Mouse (Mus musculus) embryonic facial prominence, embryonic 11.5 days (tissue): ENCODE measurements around the gene Inafm2. TPM values are rescaled to one million over a fixed set of nuclear protein-coding genes. Genes with fewer than 3 reads are reported as not detected.

Experiments
- ATAC-seq: fragments of 200-750 bp; cut with Nextera tagmentation; replicated peaks from 2 replicates; pipeline ENCODE4 v1.8.0; 2017; ENCODE audit warnings: low read depth; ENCODE audit not compliant: insufficient number of reproducible peaks, low FRiP score, low TSS enrichment
- DNase-seq: peaks from one replicate; pipeline ENCODE4 v3.0.0-alpha.2; 2015; ENCODE audit warnings: low spot score
- H3K27ac ChIP-seq: fragments of 300-500 bp; sonication (generic); replicated peaks from 2 replicates; pipeline ENCODE4 v1.5.1; 2014; ENCODE audit warnings: mild to moderate bottlenecking, low read depth, low read length, control low read depth
- H3K27me3 ChIP-seq: fragments of 300-500 bp; sonication (generic); 2 replicates; pipeline ENCODE4 v1.6.1; 2014; ENCODE audit warnings: mild to moderate bottlenecking, low read length, moderate library complexity, mixed read lengths; ENCODE audit not compliant: control insufficient read depth, insufficient read depth
- H3K36me3 ChIP-seq: fragments of 300-500 bp; sonication (generic); replicated peaks from 2 replicates; pipeline ENCODE4 v1.6.1; 2014; ENCODE audit warnings: low read depth, mild to moderate bottlenecking, low read length, moderate library complexity, mixed read lengths; ENCODE audit not compliant: control insufficient read depth, insufficient read depth
- H3K4me1 ChIP-seq: fragments of 300-500 bp; sonication (generic); 2 replicates; pipeline ENCODE4 v1.6.1; 2014; ENCODE audit warnings: low read length, mixed read lengths; ENCODE audit not compliant: control insufficient read depth, insufficient read depth
- H3K4me2 ChIP-seq: fragments of 300-500 bp; sonication (generic); 2 replicates; pipeline ENCODE4 v1.6.1; 2014; ENCODE audit warnings: low read depth, mild to moderate bottlenecking, control low read depth, low read length, moderate library complexity
- H3K4me3 ChIP-seq: fragments of 300-500 bp; sonication (generic); 2 replicates; pipeline ENCODE4 v1.5.1; 2014; ENCODE audit warnings: low read depth, low read length, control low read depth
- H3K9ac ChIP-seq: fragments of 300-500 bp; sonication (generic); replicated peaks from 2 replicates; pipeline ENCODE4 v1.6.1; 2014; ENCODE audit warnings: mild to moderate bottlenecking, control low read depth, low read length
- H3K9me3 ChIP-seq: fragments of 300-500 bp; sonication (generic); replicated peaks from 2 replicates; pipeline ENCODE4 v1.6.1; 2016; ENCODE audit warnings: mild to moderate bottlenecking, low read length, inconsistent platforms, mixed read lengths; ENCODE audit not compliant: control insufficient read depth
- WGBS: fragments of 180-500 bp; shearing (Covaris S2); extraction: QIAGEN DNeasy Blood & Tissue Kit; methylation state at CpG from one replicate; pipeline ENCODE4 v1.1.7; 2014; 5-methylcytosine and 5-hydroxymethylcytosine counted together
- polyA plus RNA-seq: library from polyadenylated mRNA; unstranded; fragments of >200 nt; fragmentation: Nextera tagmentation; extraction: Ambion mirVana; gene quantifications from 2 replicates; pipeline ENCODE4 v1.2.1, GENCODE M21; 2014

The Inafm2 gene
- polyA plus RNA-seq, 1 experiment from 2014 or later: 25.8 TPM

- Histone ChIP-seq H3K4me1 (peaks cover 3% of the 10 kb centered on the region; the same call in 1 of the 2 replicates), H3K4me2 (no peak overlapping the region), H3K9me3 (no peaks in the 10 kb centered on the region), H3K27me3 (peaks cover 33% of the 10 kb centered on the region), H3K27ac (no peak overlapping the region), H3K36me3 (no peaks in the 10 kb centered on the region), H3K4me3 (no peak overlapping the region), H3K9ac (no peak overlapping the region)
- WGBS: 48% methylated on average over 4 of the region's 4 CpGs
- ATAC-seq: no peak
- no peak for DNase-seq
Measured at GRCm38 (mm10) chr2:118714230-118714629, 31.3 kb upstream of the Inafm2 start.

DNA sequence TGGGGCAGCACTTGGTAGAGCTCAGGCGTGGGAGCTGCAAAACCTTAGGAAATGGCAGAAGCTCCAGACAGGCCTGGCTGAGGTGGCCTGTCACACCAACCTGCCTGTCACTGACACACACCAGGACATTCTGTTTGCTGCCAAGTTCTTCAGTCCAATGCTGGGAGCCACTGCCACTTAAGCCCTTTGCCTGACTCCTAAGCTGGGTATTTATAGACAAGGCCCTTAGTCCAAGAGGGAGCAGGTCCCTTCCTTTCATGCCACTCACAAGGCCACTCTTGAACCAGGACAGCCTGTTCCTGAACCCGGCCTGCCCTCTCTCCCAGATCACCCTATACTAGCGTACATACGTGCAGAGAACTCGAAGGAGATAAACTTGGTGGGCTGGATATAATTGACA lies 28.9 kb upstream of the Inafm2 start:
- 85% methylated on average over 5 of the region's 5 CpGs for WGBS

DNA sequence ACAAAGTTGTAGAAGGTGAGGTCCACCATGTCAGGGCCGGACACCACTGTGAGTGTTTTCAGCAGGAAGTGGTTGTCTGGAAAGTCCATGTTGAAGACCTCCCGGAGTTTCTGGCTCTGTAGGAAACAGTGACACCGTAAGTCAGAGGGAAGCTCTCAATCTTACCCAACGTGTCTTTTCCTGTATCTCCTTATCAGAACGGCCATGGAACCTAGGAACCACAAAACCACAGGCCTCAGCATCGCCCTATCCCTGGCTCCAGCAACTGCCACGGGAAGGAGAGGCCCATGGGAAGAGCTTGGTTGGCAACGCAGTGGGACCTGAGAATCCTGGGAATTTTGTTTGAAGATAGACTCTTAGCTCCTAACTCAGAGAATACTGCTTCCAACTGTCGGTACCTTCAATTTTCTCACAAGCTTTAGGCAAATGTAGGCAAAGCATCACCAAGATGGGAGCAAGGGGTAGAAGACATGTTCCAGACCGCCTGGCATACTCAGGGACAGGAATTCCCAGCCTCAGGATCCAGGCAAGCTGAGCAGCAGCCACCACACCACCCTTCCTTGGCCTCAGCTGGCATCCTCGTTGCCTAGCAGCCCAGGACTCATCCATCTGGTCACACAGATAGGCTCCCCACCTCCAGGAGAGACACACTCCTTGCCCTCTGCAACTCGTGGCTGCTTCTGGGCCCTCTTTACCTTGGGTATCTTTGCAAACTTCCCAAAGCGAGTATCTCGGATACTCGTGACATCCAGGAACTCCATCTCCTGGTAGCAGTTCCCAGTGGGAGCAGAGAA lies 21.7 kb upstream of the Inafm2 start:
- Histone ChIP-seq H3K9me3 (no peaks in the 10 kb centered on the region), H3K4me2 (no peak overlapping the region), H3K4me1 (0 out of 2 replicates have a peak, but pooled peaks cover 4% of the 10 kb centered on the region), H3K9ac (no peak overlapping the region), H3K27me3 (no peaks in the 10 kb centered on the region), H3K4me3 (no peak overlapping the region), H3K27ac (no peak overlapping the region), H3K36me3 (no peaks in the 10 kb centered on the region)
- ATAC-seq (no peak), DNase-seq (no peak)
- WGBS: 85% methylated on average over 15 of the region's 15 CpGs

More for the DNA sequence above, 28.9 kb upstream of the Inafm2 start:
- Histone ChIP-seq H3K27ac (no peak overlapping the region), H3K27me3 (peaks cover 11% of the 10 kb centered on the region), H3K4me1 (no peaks in the 10 kb centered on the region), H3K36me3 (no peaks in the 10 kb centered on the region), H3K4me2 (no peak overlapping the region), H3K9me3 (no peaks in the 10 kb centered on the region), H3K4me3 (no peak overlapping the region), H3K9ac (no peak overlapping the region)
- DNase-seq (no peak), ATAC-seq (no peak)

DNA sequence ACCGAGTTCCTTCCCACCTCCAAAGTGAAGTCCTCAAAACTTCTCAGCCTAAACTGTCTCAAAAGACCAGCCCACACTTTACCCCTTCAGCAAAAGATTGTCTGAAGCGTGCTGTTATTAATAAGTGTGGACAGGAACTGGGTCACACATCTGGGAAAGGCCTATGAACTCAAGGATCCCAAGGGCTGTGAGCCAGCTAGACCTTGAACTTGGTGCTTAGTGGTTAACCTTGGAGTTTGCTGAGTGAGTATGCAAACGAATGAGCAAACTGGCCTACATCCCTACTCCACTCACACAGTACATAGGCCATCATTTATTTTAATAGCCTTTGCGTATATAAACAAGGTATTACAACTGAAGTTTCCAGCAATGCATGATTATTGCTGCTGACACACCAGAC lies 20.0 kb upstream of the Inafm2 start:
- H3K27ac ChIP-seq: no peak overlapping the region
- WGBS: 83% methylated on average over 4 of the region's 4 CpGs
- no peak overlapping the region for H3K4me2 ChIP-seq
- ATAC-seq: no peak
- H3K9me3 ChIP-seq: no peaks in the 10 kb centered on the region
- H3K9ac ChIP-seq: no peak overlapping the region
- H3K4me1 ChIP-seq: 0 out of 2 replicates have a peak, but pooled peaks cover 4% of the 10 kb centered on the region
- no peak overlapping the region for H3K4me3 ChIP-seq
- no peaks in the 10 kb centered on the region for H3K36me3 ChIP-seq
- H3K27me3 ChIP-seq: no peaks in the 10 kb centered on the region
- DNase-seq: no peak

DNA sequence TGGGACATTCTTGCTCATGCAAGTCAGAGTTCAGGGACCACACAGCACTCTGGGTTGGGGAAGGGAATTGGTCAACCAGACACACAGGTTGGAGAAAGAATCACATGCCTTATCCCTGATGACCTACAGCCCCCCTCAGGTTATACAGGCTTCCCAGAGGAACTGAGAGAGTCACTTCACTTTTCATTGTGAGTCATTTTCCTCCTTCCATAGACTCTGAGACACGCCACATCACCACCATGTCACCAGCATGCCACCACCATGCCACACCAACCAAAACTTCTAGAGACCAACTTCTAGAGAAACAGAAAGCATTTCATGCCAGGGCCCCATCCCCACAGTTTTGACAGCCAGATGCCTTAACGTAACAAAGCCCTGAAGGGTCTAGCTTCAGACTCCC lies 18.7 kb upstream of the Inafm2 start:
- no peak for ATAC-seq
- DNase-seq: no peak
- Histone ChIP-seq H3K9me3 (no peaks in the 10 kb centered on the region), H3K27me3 (no peaks in the 10 kb centered on the region), H3K36me3 (no peaks in the 10 kb centered on the region), H3K4me1 (0 out of 2 replicates have a peak, but pooled peaks cover 4% of the 10 kb centered on the region), H3K4me2 (no peak overlapping the region), H3K4me3 (no peak overlapping the region), H3K9ac (no peak overlapping the region), H3K27ac (no peak overlapping the region)
- 68% methylated on average over 2 of the region's 2 CpGs for WGBS

- Histone ChIP-seq H3K4me1 (0 out of 2 replicates have a peak, but pooled peaks cover 4% of the 10 kb centered on the region), H3K4me3 (no peak overlapping the region), H3K4me2 (no peak overlapping the region), H3K27ac (no peak overlapping the region), H3K27me3 (no peaks in the 10 kb centered on the region), H3K9ac (no peak overlapping the region), H3K36me3 (no peaks in the 10 kb centered on the region), H3K9me3 (no peaks in the 10 kb centered on the region)
- DNase-seq (no peak), ATAC-seq (no peak)
- WGBS: 23% methylated on average over 9 of the region's 9 CpGs
Measured at GRCm38 (mm10) chr2:118727911-118728310, 17.6 kb upstream of the Inafm2 start.

DNA sequence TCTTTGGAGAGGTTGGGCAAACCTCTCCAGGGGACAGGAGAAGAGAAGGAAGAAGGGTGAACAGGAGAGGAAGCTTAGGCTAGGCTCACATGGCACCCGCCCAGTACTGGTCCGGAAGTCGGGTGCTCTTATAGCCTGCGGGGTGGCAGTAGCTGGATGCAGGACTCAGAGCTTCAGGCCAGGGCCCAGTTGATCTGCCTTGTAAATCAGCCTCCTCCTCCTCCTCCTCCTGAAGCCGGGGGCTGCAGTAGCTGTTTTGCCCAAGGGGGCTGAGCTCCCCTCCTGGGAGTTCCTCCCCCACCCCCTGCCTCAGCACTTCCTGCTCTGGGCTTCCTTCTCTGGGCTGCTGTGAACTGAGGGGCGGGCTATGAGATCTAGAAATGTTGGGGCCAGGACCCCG lies 17.2 kb upstream of the Inafm2 start, which contains the start of gene Plcb2:
Gene Plcb2, minus strand, starts transcription at position 102 of the 400 bp plus-strand sequence.
- H3K9ac ChIP-seq: no peak within 1 kb of the TSS
- 15% methylated on average over 7 of the region's 7 CpGs for WGBS
- no peaks in the 10 kb centered on the region for H3K36me3 ChIP-seq
- no peak for DNase-seq
- no peak within 1 kb of the TSS for H3K27ac ChIP-seq
- no peaks in the 10 kb centered on the region for H3K27me3 ChIP-seq
- H3K4me3 ChIP-seq: no peak within 1 kb of the TSS
- no peaks in the 10 kb centered on the region for H3K9me3 ChIP-seq
- 0 out of 2 replicates have a peak, but pooled peaks cover 4% of the 10 kb centered on the region for H3K4me1 ChIP-seq
- no peak within 1 kb of the TSS for H3K4me2 ChIP-seq
- no peak; the same call in 1 of the 2 replicates for ATAC-seq

- 38% methylated on average over 4 of the region's 4 CpGs for WGBS
- ATAC-seq: no peak
- Histone ChIP-seq H3K4me2 (no peak overlapping the region), H3K9me3 (no peaks in the 10 kb centered on the region), H3K4me3 (no peak overlapping the region), H3K9ac (no peak overlapping the region), H3K27me3 (no peaks in the 10 kb centered on the region), H3K36me3 (no peaks in the 10 kb centered on the region), H3K27ac (no peak overlapping the region), H3K4me1 (0 out of 2 replicates have a peak, but pooled peaks cover 4% of the 10 kb centered on the region)
- DNase-seq: no peak
Measured at GRCm38 (mm10) chr2:118729194-118729593, 16.4 kb upstream of the Inafm2 start.
